19 mouse cellular contexts compared by ENCODE assay signal in the genomic region with DNA sequence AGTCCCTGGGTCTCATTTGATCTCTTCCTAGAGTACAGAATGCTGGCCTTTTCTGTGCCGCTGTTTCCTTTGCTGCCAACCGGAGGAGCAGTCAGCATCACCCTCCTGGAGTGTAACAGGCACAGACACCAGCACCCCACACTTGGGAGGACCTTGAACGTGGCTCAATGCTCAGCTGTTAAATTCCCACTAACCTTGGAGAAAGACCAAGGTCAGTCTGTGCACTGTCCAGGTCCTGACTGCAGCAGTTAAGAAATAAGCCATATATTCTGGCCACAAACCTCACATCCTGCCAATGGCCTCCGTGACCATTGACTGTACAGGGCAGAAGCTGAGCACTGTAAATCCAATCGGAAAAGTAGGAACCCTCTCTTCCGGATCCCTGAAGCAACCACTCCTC.
"Had no signal": no experiment of that assay in that cellular context is flagged by ENCODE, and none has a peak within 500 bp of the region (broad histone marks: within the 10 kb centered on the region; RNA-seq: fewer than 3 reads in every experiment).

No protein-coding gene starts in this region.

- H3K27ac ChIP-seq: layer of hippocampus, adult 2 months; limb, embryonic 10.5 days; limb, embryonic 13.5 days; liver, embryonic 12.5 days; liver, embryonic 15.5 days; lung, embryonic 15.5 days; midbrain, embryonic 10.5 days; midbrain, embryonic 13.5 days; neural tube, embryonic 13.5 days; stomach, embryonic 15.5 days had no signal

- H3K4me3 ChIP-seq: layer of hippocampus, adult 2 months; limb, embryonic 10.5 days; limb, embryonic 13.5 days; liver, embryonic 12.5 days; liver, embryonic 15.5 days; lung, embryonic 15.5 days; megakaryocyte, embryonic 14.5 days; midbrain, embryonic 10.5 days; midbrain, embryonic 13.5 days; myocyte; neural tube, embryonic 13.5 days; stomach, embryonic 15.5 days had no signal

- H3K36me3 ChIP-seq: limb, embryonic 10.5 days; limb, embryonic 13.5 days; liver, embryonic 12.5 days; liver, embryonic 15.5 days; lung, embryonic 15.5 days; midbrain, embryonic 10.5 days; midbrain, embryonic 13.5 days; neural tube, embryonic 13.5 days; stomach, embryonic 15.5 days had no signal

- DNase-seq: layer of hippocampus, adult 9-11 months; liver; lung, adult 18-20 months; retina, postnatal 1 day; right cerebral cortex, postnatal 25 days; spleen, adult 18-20 months had no signal

- ATAC-seq: liver, embryonic 12.5 days; midbrain, embryonic 13.5 days; midbrain, embryonic 16.5 days had no signal
